ENCODE assay signal across 8 mouse cellular contexts in genomic region chr6:125038666-125039065, GRCm38 (mm10). TPM values are rescaled to one million over a fixed set of nuclear protein-coding genes. Genes with fewer than 3 reads are reported as not detected.
DNase-seq lines count a peak whose midpoint lies in the region; ATAC-seq and TF ChIP-seq lines count a peak whose summit lies in the region.
"Had no signal": no experiment of that assay in that cellular context is flagged by ENCODE, and none has a peak within 500 bp of the region (broad histone marks: within the 10 kb centered on the region; RNA-seq: fewer than 3 reads in every experiment).

No protein-coding gene starts in this region.

- H3K27ac ChIP-seq in lung, postnatal 0 days (ENCODE audit: low read length) = peak overlapping the region; percentile 44; the same call in 1 of the 2 replicates
- H3K27ac ChIP-seq in heart, embryonic 15.5 days = peak overlapping the region; percentile 79
- H3K27ac ChIP-seq in liver, embryonic 12.5 days = peak overlapping the region; percentile 75

- H3K4me1 ChIP-seq in lung, postnatal 0 days (ENCODE audit: insufficient read depth, low read depth, low read length) = peaks cover 6% of the 10 kb centered on the region; the same call in 1 of the 2 replicates
- peaks cover 17% of the 10 kb centered on the region for H3K4me1 ChIP-seq in heart, embryonic 15.5 days (replicated peaks)
- peaks cover 34% of the 10 kb centered on the region for H3K4me1 ChIP-seq in liver, embryonic 12.5 days

- no peak overlapping the region for H3K4me3 ChIP-seq in lung, postnatal 0 days (ENCODE audit: low read depth, low read length)
- peak overlapping the region; percentile 77 for H3K4me3 ChIP-seq in heart, embryonic 15.5 days
- H3K4me3 ChIP-seq in liver, embryonic 12.5 days = peak overlapping the region; percentile 75

- H3K27me3 ChIP-seq in lung, postnatal 0 days (replicated peaks; ENCODE audit: insufficient read depth, low read length) = no peaks in the 10 kb centered on the region
- H3K27me3 ChIP-seq in heart, embryonic 15.5 days = no peaks in the 10 kb centered on the region
- H3K27me3 ChIP-seq in liver, embryonic 12.5 days (replicated peaks) = no peaks in the 10 kb centered on the region

- DNase-seq in lung, postnatal 0 days (ENCODE audit: low spot score) = no peak
- DNase-seq in lung, postnatal 4 days = no peak
- DNase-seq in thymus, postnatal 10 days (ENCODE audit: low spot score in 2 of 2) = no peak
- no peak for DNase-seq in thymus, postnatal 14 days
- no peak for DNase-seq in adrenal gland, adult 2 months

- peak overlapping the region; percentile 56 for H3K4me2 ChIP-seq in lung, postnatal 0 days (replicated peaks; ENCODE audit: low read depth, low read length)
- peak overlapping the region; percentile 80 for H3K4me2 ChIP-seq in heart, embryonic 15.5 days
- peak overlapping the region; percentile 81 for H3K4me2 ChIP-seq in liver, embryonic 12.5 days

- TF ChIP-seq EP300 in lung, postnatal 0 days (IDR thresholded peaks at IDR 0.05) = no peak

- no peak overlapping the region for H3K9ac ChIP-seq in lung, postnatal 0 days (replicated peaks; ENCODE audit: low read depth)
- peak overlapping the region; percentile 19; the same call in 1 of the 2 replicates for H3K9ac ChIP-seq in heart, embryonic 15.5 days
- peak overlapping the region; percentile 59; the same call in 1 of the 2 replicates for H3K9ac ChIP-seq in liver, embryonic 12.5 days

- TF ChIP-seq CTCF in lung, postnatal 0 days (IDR thresholded peaks at IDR 0.05) = no peak

- no peaks in the 10 kb centered on the region for H3K9me3 ChIP-seq in lung, postnatal 0 days (ENCODE audit: low read length)
- no peaks in the 10 kb centered on the region for H3K9me3 ChIP-seq in heart, embryonic 15.5 days (replicated peaks)
- H3K9me3 ChIP-seq in liver, embryonic 12.5 days (replicated peaks) = no peaks in the 10 kb centered on the region

- 93% methylated on average over 4 of the region's 4 CpGs for WGBS in lung, postnatal 0 days
- WGBS in heart, embryonic 15.5 days = 85% methylated on average over 4 of the region's 4 CpGs
- WGBS in liver, embryonic 12.5 days (ENCODE audit: insufficient replicate concordance) = 90% methylated on average over 4 of the region's 4 CpGs

- H3K36me3 ChIP-seq in lung, postnatal 0 days (ENCODE audit: insufficient read depth, low read length) = peaks cover 23% of the 10 kb centered on the region
- H3K36me3 ChIP-seq in heart, embryonic 15.5 days = peaks cover 32% of the 10 kb centered on the region
- H3K36me3 ChIP-seq in liver, embryonic 12.5 days = peaks cover 50% of the 10 kb centered on the region

- no peak for ATAC-seq in lung, postnatal 0 days
- no peak for ATAC-seq in heart, embryonic 15.5 days (replicated peaks; ENCODE audit: insufficient number of reproducible peaks, insufficient read depth, low FRiP score, low read depth)
- ATAC-seq in liver, embryonic 12.5 days = no peak

RNA-seq across cellular contexts. Expression of gene Ing4, which starts 0.9 kb away (rescaled TPM):
- 100 and 104 TPM in 2 replicates for polyA plus RNA-seq in lung, postnatal 0 days (2015; fragmentation: Nextera tagmentation; extraction: Ambion mirVana)
- 79.2 and 83.1 TPM in 2 replicates for polyA plus RNA-seq in heart, embryonic 15.5 days (2015; fragmentation: Nextera tagmentation; extraction: Ambion mirVana)
- polyA plus RNA-seq in liver, embryonic 12.5 days (2016; fragmentation: Nextera tagmentation; extraction: Ambion mirVana) = 34.4 and 34.6 TPM in 2 replicates
- total RNA-seq in adrenal gland, adult 2 months (2021) = 10 to 100 TPM; 51.0 to 60.6 TPM
- 35.5 and 37.4 TPM in 2 replicates for polyA plus RNA-seq in adrenal gland, adult 2 months (2012; rRNA removed)

RNA-seq across cellular contexts. Expression of gene Acrbp, which starts 10.8 kb away (rescaled TPM):
- 4.1 and 4.4 TPM in 2 replicates for polyA plus RNA-seq in lung, postnatal 0 days (2015; fragmentation: Nextera tagmentation; extraction: Ambion mirVana)
- polyA plus RNA-seq in heart, embryonic 15.5 days (2015; fragmentation: Nextera tagmentation; extraction: Ambion mirVana) = 5.2 and 7.1 TPM in 2 replicates
- 2.8 and 3.7 TPM in 2 replicates for polyA plus RNA-seq in liver, embryonic 12.5 days (2016; fragmentation: Nextera tagmentation; extraction: Ambion mirVana)
- total RNA-seq in adrenal gland, adult 2 months (2021) = 10 to 100 TPM in 1 of 2 experiments, 1 to 10 TPM in 1; 4.4 to 12.2 TPM
- 14.0 and 15.9 TPM in 2 replicates for polyA plus RNA-seq in adrenal gland, adult 2 months (2012; rRNA removed)

RNA-seq across cellular contexts. Expression of gene Lpar5, which starts 29.1 kb away (rescaled TPM):
- polyA plus RNA-seq in lung, postnatal 0 days (2015; fragmentation: Nextera tagmentation; extraction: Ambion mirVana) = 0.19 and 0.44 TPM in 2 replicates
- 0.35 and 0.90 TPM in 2 replicates for polyA plus RNA-seq in heart, embryonic 15.5 days (2015; fragmentation: Nextera tagmentation; extraction: Ambion mirVana)
- 1.9 and 2.2 TPM in 2 replicates for polyA plus RNA-seq in liver, embryonic 12.5 days (2016; fragmentation: Nextera tagmentation; extraction: Ambion mirVana)
- under 1 TPM; 0.61 to 0.83 TPM for total RNA-seq in adrenal gland, adult 2 months (2021)
- polyA plus RNA-seq in adrenal gland, adult 2 months (2012; rRNA removed) = 3.1 and 4.3 TPM in 2 replicates

RNA-seq across cellular contexts. Expression of gene Zfp384, which starts 29.7 kb away (rescaled TPM):
- 8.6 and 9.9 TPM in 2 replicates for polyA plus RNA-seq in lung, postnatal 0 days (2015; fragmentation: Nextera tagmentation; extraction: Ambion mirVana)
- polyA plus RNA-seq in heart, embryonic 15.5 days (2015; fragmentation: Nextera tagmentation; extraction: Ambion mirVana) = 9.0 and 12.4 TPM in 2 replicates
- polyA plus RNA-seq in liver, embryonic 12.5 days (2016; fragmentation: Nextera tagmentation; extraction: Ambion mirVana) = 6.6 and 7.2 TPM in 2 replicates
- 10 to 100 TPM; 38.5 to 56.9 TPM for total RNA-seq in adrenal gland, adult 2 months (2021)
- polyA plus RNA-seq in adrenal gland, adult 2 months (2012; rRNA removed) = 70.6 and 98.2 TPM in 2 replicates

RNA-seq across cellular contexts. Expression of gene Pianp, which starts 42.2 kb away (rescaled TPM):
- 0.29 and 0.35 TPM in 2 replicates for polyA plus RNA-seq in lung, postnatal 0 days (2015; fragmentation: Nextera tagmentation; extraction: Ambion mirVana)
- 0.62 and 1.1 TPM in 2 replicates for polyA plus RNA-seq in heart, embryonic 15.5 days (2015; fragmentation: Nextera tagmentation; extraction: Ambion mirVana)
- polyA plus RNA-seq in liver, embryonic 12.5 days (2016; fragmentation: Nextera tagmentation; extraction: Ambion mirVana) = 0.11 TPM in 1 of 2 replicates, not detected in the other
- total RNA-seq in adrenal gland, adult 2 months (2021) = 1 to 10 TPM in 1 of 2 experiments, under 1 TPM in 1; 0.89 to 2.0 TPM
- polyA plus RNA-seq in adrenal gland, adult 2 months (2012; rRNA removed) = 4.2 and 9.0 TPM in 2 replicates
- polyA plus RNA-seq: activated CD4-positive, CD25-positive, alpha-beta regulatory T cell, adult 4 months had no signal
